Mouse (Mus musculus) fat pad, adult 2 months (tissue): ENCODE results near the gene Traf1.

ENCODE experiments used
- DNase-seq: peaks from one replicate; pipeline ENCODE4 v3.0.0-alpha.2; 2011; ENCODE audit warnings: low read depth, low spot score; ENCODE audit errors: extremely low read depth

Traf1 gene

GRCm38 (mm10) chr2:34969166-34969565 is 7.6 kb upstream of the Traf1 start:
- peak; percentile 55 for DNase-seq

- no peak for DNase-seq
Observed at GRCm38 (mm10) chr2:34966243-34966934, 4.8 kb upstream of the Traf1 start.

GRCm38 (mm10) chr2:34965806-34966205 is 4.2 kb upstream of the Traf1 start:
- DNase-seq: no peak

- DNase-seq: no peak
Observed at GRCm38 (mm10) chr2:34965293-34965692, 3.7 kb upstream of the Traf1 start.

- no peak for DNase-seq
Observed at GRCm38 (mm10) chr2:34964651-34965050, 3.1 kb upstream of the Traf1 start.

GRCm38 (mm10) chr2:34964230-34964629 is 2.7 kb upstream of the Traf1 start:
- no peak for DNase-seq

- DNase-seq: no peak
Observed at GRCm38 (mm10) chr2:34963371-34963956, 1.9 kb upstream of the Traf1 start.

- DNase-seq: no peak
Observed at GRCm38 (mm10) chr2:34962893-34963292, 1.3 kb upstream of the Traf1 start.

GRCm38 (mm10) chr2:34962211-34962610 is 639 bp upstream of the Traf1 start:
- DNase-seq: no peak

- no peak for DNase-seq
Observed at GRCm38 (mm10) chr2:34960966-34961365, 606 bp downstream of the Traf1 start.

- no peak for DNase-seq
Observed at GRCm38 (mm10) chr2:34960466-34960865, 1.1 kb downstream of the Traf1 start.

- no peak for DNase-seq
Observed at GRCm38 (mm10) chr2:34958582-34958981, 3.0 kb downstream of the Traf1 start.

GRCm38 (mm10) chr2:34958036-34958435 is 3.5 kb downstream of the Traf1 start:
- DNase-seq: no peak

- no peak for DNase-seq
Observed at GRCm38 (mm10) chr2:34957405-34957804, 4.2 kb downstream of the Traf1 start.

- DNase-seq: no peak
Observed at GRCm38 (mm10) chr2:34956941-34957340, 4.6 kb downstream of the Traf1 start.

- no peak for DNase-seq
Observed at GRCm38 (mm10) chr2:34954344-34954743, 7.2 kb downstream of the Traf1 start.

- no peak for DNase-seq
Observed at GRCm38 (mm10) chr2:34953547-34954116, 7.9 kb downstream of the Traf1 start.

- DNase-seq: no peak
Observed at GRCm38 (mm10) chr2:34953018-34953417, 8.6 kb downstream of the Traf1 start.

GRCm38 (mm10) chr2:34951469-34951868 is 10.1 kb downstream of the Traf1 start:
- no peak for DNase-seq

GRCm38 (mm10) chr2:34948622-34949021 is 12.9 kb downstream of the Traf1 start:
- DNase-seq: no peak

GRCm38 (mm10) chr2:34946046-34946445 is 15.5 kb downstream of the Traf1 start:
- no peak for DNase-seq

GRCm38 (mm10) chr2:34945580-34945979 is 16.0 kb downstream of the Traf1 start:
- no peak for DNase-seq
